Mouse (Mus musculus): ENCODE data around the gene Esrrg.

The Esrrg gene

DNA sequence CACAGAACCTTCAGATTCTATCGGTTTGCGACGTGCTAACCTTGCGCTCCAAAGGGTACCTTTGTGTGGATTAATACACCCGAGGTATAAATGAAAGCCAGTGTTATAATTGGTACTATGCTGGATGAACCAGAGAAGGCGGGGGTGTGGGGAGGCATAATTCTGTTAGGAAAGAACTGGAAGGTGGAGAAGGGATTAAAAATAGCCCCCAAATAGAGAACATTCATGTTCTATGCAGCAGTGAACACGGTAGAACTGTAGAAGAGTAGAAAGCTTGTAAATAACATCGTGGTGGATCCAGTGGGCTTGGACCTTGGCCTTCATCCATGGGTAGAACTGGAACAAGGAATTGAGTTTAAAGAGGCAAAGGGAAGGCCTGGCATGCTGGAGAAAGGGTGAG, 40.0 kb downstream of the Esrrg start:
- DNase-seq (ENCODE audit: inconsistent age in 2 of 2, low spot score in 1 of 2): no peak

DNA sequence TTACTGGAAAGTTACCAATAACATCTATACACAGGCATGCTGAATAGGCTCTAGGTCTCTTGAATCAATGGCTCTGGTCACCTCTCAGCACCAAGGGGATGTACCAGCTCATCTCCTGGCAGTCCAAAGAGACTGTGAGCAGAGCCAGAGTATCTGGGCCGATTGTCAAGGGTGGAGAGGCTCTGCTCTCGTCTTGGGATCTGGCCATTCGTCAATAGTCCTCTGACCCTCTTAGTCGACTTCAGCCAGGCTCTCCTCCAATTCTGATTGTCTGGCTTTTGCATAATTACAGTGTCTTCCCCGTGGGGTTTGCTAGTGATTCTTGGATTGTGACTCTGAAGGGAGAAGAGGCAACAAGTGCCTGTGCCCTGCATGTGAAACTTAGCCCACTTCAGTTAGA, 41.3 kb downstream of the Esrrg start:
- peak; percentile 14 to 63 for DNase-seq (ENCODE audit: inconsistent age in 2 of 2, low spot score in 1 of 2)

DNA sequence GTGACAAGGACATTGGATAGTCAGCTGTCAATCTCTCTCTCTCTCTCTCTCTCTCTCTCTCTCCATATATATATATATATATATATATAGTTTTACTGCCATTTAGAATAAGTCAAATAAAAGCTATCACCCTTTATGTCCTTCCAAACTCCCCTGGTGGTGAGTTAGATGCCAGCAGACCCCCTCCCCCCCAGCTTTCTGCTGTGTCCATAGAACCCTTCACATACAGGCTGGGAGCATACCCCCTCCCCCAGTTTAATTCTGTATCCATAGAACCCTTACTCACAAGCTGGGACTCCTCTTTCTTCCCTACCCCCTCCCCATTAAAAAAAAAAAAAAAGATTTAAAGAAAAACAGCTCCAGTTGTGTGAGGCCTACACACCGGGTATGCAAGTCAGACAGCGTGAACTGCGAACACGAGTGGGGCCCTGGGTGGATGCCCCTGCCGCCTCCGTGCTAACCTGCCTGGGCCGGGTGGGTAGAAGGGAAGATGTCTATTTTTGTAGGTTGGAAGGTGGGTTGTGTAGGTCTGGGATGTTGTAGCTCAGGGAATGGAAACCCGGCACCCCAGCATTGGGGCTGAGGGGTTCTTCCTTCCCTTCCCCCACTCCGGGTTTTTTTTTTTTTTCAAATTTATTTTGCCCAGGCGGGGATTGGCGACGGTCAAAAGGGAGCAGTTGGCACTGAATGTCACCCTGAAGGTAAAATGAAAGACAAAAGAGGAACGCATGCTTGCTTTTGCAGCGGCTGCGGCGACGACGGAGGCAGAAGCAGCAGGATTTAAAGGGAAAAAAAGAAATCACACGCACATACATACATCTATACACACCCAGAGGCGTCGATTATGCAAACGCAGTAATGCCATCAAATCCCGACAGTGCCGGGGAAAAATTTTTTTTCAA, 42.4 kb downstream of the Esrrg start:
- DNase-seq (ENCODE audit: inconsistent age in 2 of 2, low spot score in 1 of 2): peak; percentile 37 to 77

DNA sequence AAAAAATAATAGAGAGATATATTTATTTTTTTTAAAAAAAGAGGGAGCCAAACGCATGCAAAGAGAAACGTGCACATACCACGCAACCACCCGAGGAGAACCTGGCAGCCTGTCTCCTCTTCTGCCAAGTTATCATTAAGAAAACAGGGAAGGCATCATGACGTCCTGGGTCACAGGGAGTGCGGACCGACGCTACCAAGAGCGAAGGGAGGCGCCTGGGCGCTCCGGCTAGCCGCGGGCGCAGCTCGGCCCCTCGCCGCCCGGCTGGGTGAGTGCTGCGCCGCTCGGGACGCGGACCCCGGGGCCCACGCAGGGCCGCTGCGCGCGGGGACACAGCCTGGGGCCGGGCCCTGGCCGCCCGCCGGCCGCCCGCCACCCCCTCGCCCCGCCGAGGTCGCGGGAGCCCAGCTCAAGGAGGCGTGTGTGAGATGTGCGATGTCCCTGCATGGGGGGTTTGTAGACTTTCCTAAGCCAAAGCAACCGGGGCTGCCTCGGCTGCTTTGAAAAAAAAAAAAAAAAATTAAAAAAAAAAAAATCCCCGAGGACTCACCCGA, 43.2 kb downstream of the Esrrg start:
- DNase-seq (ENCODE audit: inconsistent age in 2 of 2, low spot score in 1 of 2): peak; percentile 75 to 89

DNA sequence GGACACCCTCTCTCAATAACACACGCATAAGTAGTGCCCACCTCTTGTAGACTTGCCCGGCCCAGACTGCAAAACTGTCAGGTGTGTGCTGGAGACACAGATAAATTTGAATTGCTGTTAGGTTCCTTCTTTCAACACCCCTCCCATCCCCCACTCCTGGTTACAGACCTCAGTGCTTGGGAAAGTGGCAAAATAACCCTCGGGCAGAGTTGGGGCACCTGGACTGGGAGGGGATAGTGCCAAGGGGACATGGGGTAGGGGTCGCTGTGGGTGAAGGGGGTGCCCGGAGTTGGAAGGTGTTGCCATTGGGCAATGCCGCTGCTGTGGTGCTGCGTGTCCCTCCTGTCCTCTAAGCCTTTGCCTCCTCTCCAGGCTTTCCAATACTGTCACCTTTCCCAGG, 43.9 kb downstream of the Esrrg start:
- DNase-seq (ENCODE audit: inconsistent age in 2 of 2, low spot score in 1 of 2): peak; percentile 48 to 80

DNA sequence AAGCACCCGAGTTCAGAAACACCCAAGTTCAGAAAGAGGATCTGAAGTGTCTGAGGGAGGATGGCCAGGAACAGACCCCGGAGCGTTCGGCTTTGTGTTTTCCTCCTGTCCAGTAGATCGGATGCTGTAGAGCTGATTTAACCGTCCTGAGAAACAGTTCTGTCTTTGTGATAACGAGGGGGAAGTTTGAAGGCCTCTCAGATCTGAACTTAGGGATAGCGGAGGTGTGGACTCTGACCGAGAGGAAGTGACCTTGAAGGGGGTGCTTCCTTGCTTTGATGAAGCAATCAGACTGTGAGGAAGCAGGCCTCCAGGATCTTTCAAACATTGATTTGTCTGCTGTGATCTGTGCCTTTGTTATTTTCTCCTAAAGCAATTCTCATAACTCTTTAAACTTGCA, 44.8 kb downstream of the Esrrg start:
- DNase-seq (ENCODE audit: inconsistent age in 2 of 2, low spot score in 1 of 2): peak; percentile 61 to 84

DNA sequence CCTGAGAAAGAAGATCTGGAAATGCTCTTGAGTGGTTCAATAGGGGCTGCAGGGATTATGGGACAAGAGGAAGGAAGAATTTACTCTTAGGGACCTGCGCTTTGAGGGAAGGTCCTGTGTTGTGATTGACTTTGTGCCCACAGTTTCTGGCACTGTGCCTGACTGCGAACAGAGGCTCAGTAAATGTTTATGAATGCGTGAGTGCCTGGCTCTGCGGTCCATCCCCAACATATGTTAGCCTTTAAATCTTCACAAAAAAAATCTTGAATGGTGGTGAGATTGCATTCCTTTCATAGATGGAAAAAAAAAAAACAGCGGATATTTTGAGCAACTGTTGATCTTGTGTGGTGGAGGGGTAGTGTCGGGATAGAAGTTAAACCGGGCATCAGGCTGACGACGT, 52.4 kb downstream of the Esrrg start:
- DNase-seq (ENCODE audit: inconsistent age in 2 of 2, low spot score in 1 of 2): no peak

DNA sequence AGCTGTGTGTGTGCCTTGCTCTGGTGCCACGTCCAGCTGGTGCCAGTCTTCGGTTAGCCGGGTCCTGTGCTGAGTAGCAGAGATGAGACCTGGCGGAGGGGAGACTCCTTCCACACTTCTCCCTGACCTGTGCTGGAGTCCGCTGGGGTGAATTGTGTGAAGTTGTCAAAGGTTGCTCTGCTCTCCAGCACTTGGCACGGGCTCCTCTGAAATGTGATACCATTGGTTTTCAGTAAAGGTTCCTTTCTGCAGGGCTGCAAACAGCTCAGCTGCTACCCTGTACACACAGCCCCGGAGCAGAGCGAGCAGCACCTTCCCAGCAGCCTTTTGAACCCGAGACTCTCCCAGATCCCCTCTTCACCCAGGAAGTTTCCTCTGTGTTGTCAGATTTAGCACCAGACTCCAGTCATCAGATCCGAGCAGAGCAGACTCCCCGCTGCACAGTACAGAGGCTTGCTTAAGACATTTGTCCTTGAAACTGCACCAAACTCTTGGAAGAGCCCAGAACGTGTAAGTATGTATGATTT, 53.6 kb downstream of the Esrrg start:
- peak; percentile 59 to 90 for DNase-seq (ENCODE audit: inconsistent age in 2 of 2, low spot score in 1 of 2)

DNA sequence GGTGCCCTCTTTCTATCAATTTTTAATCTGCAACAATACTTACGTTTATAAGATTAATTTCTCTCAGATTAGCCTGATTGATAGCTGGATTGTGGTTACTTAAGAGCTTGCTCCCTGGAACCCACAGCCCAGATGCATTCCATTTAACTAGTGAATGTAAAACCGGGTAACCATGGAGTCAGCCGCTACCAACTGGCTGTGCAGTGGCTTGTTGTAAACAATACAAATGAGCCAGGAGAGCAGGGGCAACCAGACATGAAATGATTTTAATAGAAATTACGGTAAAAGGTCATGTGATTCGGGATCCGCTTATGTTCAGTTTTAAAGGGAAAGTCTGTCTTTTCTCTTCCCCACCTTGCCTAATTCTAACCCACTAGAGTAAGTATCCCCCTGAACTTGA, 54.8 kb downstream of the Esrrg start:
- DNase-seq (ENCODE audit: inconsistent age in 2 of 2, low spot score in 1 of 2): peak in 1 of 2 experiments; percentile 48

DNA sequence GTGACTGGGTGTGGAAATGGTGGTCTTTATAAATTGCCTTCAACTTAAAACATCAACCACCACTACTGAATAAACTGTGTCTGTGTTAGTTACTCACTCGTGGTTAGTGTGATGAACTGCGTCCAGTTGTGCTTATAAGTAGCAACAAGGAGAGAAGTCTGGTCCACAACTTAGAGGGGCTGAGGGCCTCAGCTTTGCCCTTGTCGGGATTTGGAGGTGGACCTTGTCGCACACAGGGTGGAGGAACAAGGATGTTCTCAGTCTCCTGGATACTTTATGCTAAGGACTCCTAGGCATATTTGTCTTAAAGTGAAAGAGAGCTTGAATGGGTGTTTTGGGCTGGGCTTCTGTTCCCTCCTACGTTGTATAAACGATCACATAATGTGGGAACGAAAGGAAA, 55.7 kb downstream of the Esrrg start:
- DNase-seq (ENCODE audit: inconsistent age in 2 of 2, low spot score in 1 of 2): no peak

DNA sequence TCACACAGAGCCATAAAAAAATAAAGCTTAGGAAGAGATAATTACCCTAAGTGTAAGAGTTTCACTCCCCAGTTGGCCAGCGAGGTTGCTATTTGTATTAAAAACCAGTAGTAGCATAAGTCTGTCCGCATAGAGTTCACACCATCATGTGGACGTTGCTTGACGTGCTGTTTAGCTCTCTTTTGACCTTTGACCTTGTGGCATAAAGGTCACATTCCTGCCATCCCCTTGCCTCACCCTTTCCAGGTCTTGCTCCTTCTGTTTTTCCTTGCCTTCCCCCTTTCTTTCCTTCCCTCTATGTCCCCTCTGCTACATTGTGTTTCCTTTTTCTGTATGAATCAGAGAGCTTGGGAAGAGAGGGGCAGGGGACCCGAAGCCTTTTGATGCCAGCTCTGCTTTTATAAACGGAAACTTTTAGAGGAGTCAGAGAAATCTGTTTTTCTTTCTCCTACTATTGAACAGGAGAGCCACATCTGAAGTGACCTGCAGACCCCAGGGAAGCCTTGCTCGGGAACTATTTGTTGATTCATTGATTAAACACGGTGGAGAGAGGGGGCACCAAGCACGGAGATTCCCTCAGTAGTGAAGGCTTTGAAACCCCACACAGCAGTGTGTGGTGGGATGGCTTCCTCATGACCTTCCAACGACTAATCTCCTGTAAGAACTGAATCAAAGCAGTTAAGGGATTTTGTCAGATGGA, 57.5 kb downstream of the Esrrg start:
- DNase-seq (ENCODE audit: inconsistent age in 2 of 2, low spot score in 1 of 2): no peak

DNA sequence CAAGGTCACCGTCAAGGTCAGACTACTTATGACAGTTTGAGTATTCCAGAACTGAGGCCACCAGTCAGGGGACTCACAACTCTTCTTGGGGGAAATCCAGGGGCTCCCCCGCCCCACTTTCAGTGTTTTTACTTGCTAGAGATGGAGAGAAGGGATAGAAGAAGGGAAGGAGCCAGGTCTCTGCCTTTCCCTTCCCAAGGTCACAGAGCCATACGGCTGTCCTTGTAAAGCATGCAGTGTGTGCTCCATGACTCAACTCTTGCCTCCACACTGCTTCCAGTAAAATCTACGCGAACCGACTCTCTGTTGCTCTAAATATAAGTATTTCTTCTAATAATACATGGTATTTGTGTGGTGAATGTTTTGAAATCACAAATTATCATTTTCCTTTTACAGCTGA, 61.2 kb downstream of the Esrrg start:
- peak; percentile 47 to 70 for DNase-seq (ENCODE audit: inconsistent age in 2 of 2, low spot score in 1 of 2)

DNA sequence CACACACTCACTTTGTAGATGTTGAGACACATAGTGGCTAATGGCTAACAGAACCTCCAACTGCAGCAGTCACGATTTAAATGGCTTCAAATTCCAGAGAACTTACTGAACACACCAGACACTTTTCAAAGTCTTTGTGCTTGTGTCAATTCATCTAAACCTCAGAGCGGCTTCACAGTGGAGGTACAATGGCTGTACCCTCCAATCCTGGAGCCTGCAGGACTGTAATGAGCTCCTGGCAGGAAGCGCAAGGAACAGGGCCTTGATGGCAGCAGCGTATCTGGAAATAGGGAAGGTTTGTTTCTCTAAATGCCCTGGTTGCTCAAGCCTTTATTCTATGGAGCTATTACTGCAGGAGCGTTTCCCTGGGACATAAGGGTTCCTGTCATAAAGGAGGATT, 63.9 kb downstream of the Esrrg start:
- DNase-seq (ENCODE audit: inconsistent age in 2 of 2, low spot score in 1 of 2): no peak

DNA sequence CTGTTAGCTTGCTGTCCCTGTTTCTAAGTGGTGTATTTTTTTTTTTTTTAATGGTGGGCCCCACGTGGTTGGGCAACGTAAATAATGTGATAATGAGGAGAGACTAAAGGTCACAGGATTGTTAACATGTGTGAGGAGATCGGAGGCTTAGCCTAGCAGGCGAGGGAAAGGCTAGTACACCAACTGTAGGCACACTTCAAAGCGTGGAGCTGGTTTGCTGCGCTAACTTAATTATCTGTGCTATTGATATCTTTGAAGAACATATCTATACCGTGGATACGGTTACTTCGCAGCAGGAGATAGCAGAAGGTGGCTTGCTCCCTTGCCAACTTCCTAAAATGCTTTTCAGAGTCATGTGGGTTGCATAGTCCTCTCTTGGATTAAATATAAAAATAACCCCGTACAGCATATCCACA, 66.2 kb downstream of the Esrrg start:
- DNase-seq (ENCODE audit: inconsistent age in 2 of 2, low spot score in 1 of 2): no peak

DNA sequence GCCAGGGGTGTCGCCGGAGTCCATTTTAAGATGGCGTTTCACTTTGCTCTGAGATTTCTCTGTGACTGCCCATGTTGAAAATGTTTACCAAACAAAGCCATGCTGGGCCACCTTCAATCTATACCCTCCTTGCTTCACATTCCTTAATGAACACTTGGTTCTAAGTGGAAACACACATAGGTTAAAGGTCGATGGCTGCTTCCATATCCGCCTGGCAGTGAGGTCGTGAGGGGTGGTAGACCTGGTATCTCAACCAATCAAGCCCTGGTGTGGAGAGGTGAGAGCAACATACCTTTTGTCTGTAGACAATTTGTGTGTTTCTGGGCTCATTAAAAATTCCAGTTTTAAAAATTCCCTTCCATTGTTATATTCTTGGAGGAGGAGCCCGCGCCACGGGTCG, 68.0 kb downstream of the Esrrg start:
- DNase-seq (ENCODE audit: inconsistent age in 2 of 2, low spot score in 1 of 2): no peak

DNA sequence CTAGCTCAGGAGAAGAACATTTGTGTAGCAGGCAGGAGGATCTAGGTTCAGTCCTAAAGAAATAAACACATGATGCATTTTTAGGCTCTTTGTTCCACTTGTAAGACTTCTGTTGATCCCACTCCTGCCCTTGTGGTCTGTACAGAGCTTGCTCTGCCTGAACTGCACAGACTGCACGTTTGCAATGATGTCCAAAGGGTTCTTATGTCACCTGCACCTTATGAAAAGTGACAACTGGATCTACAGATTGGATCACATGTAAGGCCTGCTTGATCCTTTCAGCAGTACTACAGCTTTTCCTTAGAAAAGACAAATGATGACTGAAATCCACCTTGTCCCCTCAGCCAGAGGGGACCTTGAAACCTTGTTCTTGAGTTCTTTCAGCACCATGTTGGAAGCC, 70.7 kb downstream of the Esrrg start:
- DNase-seq (ENCODE audit: inconsistent age in 2 of 2, low spot score in 1 of 2): no peak

DNA sequence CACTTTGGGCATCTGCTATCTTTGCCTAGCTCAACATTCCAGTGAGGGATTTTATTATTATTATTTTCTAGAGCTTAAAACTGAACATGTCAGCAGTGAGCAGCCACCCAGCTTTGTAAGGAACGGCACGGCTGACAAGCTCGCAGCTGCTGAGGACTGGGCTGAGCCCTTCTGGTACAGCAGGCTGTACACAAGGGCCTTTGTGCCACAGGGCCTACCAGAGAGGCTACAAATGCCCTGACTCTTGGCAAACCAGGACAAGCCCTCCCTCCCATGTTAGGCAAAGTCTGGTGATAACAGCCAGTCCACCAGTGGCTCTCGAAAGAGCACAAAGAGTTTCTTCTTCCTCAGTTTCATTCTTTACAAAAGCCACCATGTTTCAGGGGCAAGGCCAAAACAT, 75.9 kb downstream of the Esrrg start:
- DNase-seq (ENCODE audit: inconsistent age in 2 of 2, low spot score in 1 of 2): no peak

DNA sequence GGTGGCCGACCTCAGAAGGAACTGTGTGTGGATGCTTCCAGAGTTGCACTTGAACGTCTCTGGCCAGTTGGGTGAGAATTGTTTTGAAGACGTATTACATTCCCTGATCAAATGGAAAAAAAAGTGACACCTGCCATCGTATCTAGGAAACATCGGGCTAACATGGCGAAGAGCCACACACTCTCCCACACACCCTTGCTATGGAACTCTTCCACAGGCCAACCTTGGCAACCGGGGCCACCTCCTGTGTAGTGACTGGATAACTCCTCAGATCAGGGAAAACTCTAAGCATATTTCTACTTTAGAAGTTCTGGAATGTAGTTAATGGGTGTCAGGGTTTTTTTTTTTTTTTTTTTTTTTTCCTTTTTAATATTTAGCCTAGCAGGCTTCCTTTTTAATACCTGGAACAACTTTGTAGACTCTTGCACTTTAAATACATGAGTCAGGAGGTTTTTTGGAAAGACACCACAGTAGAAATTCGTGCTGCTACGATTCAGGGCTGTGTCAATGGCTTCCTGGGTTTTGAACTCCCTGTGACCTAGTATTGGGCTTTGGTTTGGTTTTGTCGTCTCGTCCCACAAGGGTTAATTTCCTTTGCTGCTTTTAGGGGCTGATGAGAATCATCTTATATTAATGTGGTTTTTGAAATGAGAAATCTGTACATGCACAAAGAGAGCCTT, 83.4 kb downstream of the Esrrg start:
- no peak for DNase-seq (ENCODE audit: inconsistent age in 2 of 2, low spot score in 1 of 2)

DNA sequence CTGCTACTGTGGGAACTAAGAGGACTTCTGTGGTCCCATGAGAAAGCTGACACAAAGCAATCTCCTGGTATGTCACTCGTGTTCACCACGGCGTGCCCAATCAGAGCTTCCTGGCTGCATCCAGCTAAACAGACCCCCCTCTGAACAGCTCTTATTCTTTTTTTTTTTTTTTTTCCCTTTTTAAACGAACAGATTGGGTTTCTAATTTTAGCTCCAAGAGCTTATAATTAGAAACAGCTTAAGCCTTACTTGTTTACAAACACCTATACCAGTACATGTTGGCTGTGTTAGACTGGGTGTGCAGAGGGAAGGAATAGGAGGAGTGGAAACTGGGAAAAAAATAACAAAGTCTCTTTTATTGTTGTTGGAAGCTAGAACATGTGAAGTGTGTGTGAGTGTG, 86.3 kb downstream of the Esrrg start:
- no peak for DNase-seq (ENCODE audit: inconsistent age in 2 of 2, low spot score in 1 of 2)

DNA sequence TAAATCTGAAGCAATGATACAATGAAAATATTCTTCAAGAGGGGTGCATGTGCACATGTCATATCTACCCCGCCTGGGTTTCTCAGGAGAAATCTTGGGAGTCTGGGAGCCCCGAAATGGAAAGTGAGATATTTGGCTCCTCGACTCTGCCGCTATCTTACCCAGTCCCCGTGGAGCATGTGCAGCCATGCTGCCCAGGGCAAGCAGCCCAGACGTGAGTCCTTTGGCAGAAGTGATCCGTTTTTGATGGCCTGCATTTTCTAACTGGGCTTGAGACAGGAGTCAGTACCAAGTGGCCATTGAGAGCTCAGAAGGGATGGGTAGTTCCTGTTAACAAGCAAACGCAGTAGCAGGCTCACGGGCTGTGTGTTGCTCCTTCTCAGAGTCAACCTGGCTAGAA, 89.6 kb downstream of the Esrrg start:
- no peak for DNase-seq (ENCODE audit: inconsistent age in 2 of 2, low spot score in 1 of 2)

DNA sequence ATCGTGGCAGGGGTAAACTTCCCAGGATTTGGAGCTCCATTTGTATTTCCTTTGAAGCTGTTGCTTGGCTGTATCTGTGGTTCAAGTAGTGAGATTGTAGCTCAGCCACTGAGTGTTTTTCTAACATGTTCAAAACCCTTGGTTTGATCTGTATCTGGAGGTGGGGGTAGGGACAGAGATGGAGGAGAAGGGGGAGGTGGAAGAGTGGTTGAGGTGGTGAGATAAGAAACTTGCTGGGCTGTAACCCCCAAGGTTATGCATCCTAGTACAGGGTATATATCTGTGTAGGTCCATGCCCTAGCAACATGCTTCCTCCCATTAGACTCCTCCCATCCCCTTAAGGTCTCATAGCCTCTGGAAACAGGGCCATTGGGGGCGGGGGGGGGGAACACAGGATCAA, 92.4 kb downstream of the Esrrg start:
- no peak for DNase-seq (ENCODE audit: inconsistent age in 2 of 2, low spot score in 1 of 2)
